Mouse (Mus musculus) megakaryocyte, embryonic 14.5 days (primary cell): ENCODE measurements at regions not wholly inside any gene's neighbourhood (a gene's known extent, or its start where the extent isn't known, plus 50 kb on each side); places are given as distances from the start of the nearest gene placed in this dataset.

ENCODE experiments used
- FLI1 ChIP-seq: IDR thresholded peaks from 2 replicates; pipeline ENCODE4 v1.6.1; 2012; ENCODE audit warnings: low read length, inconsistent platforms, mixed read lengths
- GATA1 ChIP-seq: IDR thresholded peaks from 3 replicates; pipeline ENCODE4 v1.6.1; 2012; ENCODE audit warnings: mixed read lengths, low read length, inconsistent platforms, borderline replicate concordance

DNA sequence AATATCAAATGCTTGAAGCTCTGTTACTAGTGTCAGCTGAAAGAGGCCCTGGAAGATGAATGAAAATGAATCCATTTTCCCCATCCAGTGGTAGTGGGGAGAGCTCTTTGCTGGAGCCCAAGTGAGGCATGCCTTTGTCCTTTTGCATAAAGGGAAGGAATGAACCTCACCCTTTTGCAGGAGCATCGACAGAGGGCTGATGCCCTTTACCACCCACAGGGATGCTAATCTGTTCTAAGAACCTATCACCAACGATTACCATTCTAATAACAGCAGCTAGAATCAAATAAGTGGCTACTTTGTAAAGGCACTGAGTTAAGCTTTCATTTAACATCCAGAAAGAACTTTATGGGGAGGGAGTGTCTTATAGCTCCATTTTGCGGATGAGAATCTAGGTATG lies 184.9 kb upstream of the Nlrp1b start:
- TF ChIP-seq GATA1 (no peak), FLI1 (no peak)
